Mouse (Mus musculus) layer of hippocampus, postnatal 14 days (tissue): ENCODE data around the gene Fryl. TPM values are rescaled to one million over a fixed set of nuclear protein-coding genes. Genes with fewer than 3 reads are reported as not detected.

Experiments
- DNase-seq, 2 experiments: peaks; one replicate each; pipeline ENCODE4 v3.0.0; 2021 to 2022; ENCODE audit warnings: low spot score in 2 of 2, mixed read lengths in 1 of 2
- long read RNA-seq, 2 experiments: library from polyadenylated mRNA; stranded (forward); transcript quantifications; one replicate each; pipeline ENCODE4 v2.0.0; 2021
- total RNA-seq, 2 experiments: library from RNA; stranded (reverse); gene quantifications; 2 replicates each; pipeline ENCODE4 v1.2.3; 2021

The Fryl gene
- 10 to 100 TPM; 68.4 to 72.2 TPM for total RNA-seq
- long read RNA-seq, experiment 1, partial matches to known transcripts: 1 of 3 reads
- long read RNA-seq, experiment 1, other reads (novel, unspliced or antisense): 2 of 3 reads
- long read RNA-seq, experiment 2, partial matches to known transcripts: 4 of 6 reads
- long read RNA-seq, experiment 2, other reads (novel, unspliced or antisense): 2 of 6 reads

DNA sequence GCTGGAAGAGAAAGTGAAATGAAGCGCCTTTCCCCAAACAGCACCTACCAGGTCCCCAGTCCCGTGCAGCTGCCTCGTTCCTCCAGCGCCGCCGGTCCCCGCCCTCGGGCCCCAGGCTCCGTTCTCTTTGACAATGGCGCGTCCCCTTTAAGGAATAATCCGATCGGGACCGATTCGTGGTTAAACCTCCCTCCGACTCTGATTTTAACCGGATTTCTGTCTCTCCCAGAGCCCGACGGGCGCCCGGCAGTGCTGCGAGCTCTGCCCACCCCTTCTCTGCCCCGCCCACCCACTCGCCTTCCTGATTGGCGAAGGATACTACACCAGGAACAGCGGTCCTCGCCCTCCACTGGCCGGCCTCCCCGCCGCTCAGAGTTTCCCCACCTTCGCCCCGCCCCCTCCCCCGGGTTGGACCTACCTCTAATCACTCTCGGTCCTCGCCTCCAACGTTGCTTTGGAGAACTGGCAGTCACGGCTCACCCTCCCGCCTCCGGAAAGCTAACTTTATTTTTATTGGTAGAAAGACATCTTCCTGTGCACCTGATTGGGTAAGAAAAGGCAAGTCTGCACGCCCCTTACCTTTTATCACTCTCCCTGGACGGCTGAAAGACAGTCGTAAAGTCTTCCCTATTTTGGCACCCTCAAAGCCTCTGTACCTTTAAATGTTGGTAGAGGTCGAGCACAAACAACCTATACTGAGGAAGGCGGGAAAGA is at the start of gene Fryl:
Fryl (minus strand) TSS at position 268 of the 714 bp plus-strand sequence.
- peak; percentile 84 to 97 for DNase-seq

DNA sequence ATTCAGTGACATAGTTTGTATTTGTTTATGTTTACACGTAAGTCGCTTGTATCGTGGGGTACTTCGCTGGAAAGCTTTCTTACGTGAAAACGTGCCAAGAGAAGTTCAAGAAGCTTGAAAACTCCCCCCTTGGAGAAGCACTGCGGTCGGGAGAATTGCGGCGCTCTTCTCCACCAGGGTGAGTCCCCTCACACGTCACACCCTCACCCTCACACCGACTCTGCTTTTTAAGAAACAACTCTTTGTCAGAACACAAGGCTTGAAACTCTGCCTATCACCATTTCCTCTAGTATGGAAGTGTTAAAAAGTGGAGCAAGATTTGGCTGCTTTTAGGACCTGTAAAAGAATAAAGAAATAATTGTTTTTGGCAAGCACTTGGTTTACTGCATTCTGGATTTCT is 48.1 kb upstream of the Fryl start:
- no peak for DNase-seq

DNA sequence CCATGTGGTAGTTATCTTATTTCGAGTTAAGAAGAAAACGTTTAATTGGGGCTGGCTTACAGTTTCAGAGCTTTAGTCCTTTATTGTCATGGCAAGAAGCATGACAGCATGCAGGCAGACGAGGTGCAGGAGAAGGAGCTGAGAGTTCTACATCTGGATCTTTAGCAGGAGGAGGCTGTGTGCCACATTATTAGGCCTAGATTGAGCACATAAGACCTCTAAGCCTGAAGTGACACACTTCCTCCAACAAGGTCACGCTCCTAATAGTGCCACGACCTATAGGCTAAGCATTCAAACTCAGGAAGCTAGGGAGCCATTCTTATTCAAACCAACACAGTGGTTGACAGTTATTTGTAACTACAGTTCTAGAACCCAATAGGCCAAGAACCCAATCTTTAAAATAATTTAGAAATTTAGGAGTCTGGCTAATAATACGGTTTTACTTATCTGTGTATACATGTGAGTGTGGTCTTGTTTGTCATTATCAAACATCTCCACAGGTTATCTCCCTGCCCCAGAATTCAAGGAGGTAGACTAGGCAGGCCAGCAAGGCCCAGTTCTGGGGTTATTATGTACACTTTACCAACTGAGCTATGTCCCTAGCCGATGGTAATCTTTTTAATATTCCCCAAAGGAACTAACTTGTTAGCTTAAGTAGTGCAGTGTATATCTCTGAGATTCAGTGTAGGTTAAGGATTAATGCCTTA is 45.3 kb upstream of the Fryl start:
- no peak for DNase-seq

DNA sequence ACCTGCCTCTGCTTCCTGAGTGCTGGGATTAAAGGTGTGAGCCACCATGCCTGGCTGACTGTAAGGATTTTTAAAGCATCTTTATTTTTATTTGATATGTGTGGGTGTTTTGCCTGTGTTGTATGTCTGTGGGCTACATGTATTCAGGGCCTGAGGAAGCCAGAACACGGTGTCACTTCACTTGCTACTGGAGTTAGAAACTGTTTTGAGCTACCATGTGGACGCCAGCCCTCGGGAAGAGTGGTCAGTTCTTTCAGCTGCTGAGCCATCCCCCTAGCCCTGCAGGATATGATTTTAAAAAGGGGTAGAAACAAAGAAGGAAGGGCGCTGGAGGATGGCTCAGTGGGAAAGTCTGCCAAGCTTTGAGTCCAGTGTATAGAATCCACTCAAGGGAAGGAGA is 39.5 kb upstream of the Fryl start:
- DNase-seq: no peak

DNA sequence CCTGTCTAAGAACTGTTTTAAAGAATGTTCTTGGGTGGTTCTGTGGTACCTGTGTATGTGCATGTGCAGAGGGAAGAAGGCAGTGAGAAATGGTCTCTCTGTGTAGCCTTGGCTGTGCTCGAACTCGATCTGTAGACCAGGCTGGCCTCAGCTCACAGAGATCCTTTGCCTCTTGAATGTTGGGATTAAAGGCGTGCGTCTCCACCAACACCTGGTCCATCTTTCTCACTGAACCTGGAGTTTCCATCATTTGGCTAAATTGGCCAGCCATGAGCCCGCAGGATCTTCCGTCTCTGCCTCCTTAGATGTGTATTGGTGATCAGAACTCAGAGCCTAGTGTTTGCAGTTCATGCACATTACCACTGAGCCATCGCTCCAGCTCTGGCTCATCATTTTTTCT is 38.6 kb upstream of the Fryl start:
- no peak for DNase-seq

DNA sequence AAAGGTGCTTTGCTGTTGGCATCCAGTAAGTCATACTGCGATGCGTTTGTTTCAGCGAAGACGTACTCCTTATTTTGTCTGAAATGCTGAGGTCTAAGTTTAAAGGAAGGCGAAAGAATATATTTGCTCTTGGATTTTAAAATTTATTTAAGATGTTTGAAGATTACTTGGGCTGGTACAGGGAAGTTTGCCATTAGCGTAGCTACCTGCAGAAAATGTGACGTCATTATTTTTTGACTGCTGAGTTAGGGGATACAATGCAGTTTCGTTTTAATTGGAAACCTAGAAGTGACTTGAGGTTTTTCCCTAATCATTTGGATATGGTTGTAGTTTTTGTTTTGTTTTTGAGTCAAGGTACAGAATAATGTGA is 37.0 kb upstream of the Fryl start:
- DNase-seq: no peak

DNA sequence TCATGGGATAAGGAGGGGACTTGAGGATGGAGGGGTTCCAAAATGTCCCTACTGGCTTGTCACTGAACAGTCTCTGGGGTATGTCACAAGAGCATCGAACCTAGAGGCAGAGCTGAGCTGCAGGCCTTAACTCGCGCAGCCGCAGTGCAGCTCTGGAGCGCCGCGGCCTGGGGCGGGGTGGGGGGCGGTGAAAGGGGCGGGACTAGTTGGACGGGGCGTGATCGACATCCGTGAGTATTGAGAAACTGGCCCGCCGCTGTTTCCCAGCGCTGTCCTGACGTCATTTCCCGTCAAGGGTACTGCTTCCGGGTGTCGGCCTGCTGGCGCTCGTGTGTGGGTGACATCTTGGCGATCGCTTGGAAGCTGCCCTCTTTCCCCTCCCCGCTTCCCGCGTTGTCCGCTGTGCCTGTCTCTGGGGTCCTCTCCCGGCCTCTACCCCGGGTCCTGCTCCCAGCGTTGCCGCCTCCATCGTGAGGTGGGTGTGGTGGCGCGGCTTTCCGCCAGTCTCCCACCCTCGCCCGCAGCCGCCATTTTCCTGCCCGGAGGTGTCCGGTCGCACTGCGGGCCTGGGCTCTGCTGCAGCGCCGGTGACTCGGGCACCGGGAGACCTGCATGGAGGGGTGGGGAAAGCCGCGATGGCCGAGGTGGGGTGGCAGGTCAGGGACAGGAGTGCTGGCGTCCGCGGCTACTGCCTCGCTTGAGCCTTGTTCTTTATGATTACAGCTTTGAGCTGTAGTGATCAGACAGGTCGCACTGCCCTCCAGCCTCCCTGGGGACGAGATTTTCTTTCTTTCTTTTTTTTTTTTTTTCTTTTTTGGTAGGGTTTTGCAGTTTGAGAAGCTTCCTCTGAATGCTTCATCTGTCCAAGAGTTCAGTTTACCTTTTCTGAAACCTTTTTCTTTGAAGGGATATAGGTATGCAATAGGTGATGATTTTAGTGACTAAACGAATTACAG is 36.4 kb upstream of the Fryl start, which contains the start of gene Ociad1:
Ociad1 (plus strand) TSS at position 283 of the 956 bp plus-strand sequence.
- peak; percentile 92 to 98 for DNase-seq

DNA sequence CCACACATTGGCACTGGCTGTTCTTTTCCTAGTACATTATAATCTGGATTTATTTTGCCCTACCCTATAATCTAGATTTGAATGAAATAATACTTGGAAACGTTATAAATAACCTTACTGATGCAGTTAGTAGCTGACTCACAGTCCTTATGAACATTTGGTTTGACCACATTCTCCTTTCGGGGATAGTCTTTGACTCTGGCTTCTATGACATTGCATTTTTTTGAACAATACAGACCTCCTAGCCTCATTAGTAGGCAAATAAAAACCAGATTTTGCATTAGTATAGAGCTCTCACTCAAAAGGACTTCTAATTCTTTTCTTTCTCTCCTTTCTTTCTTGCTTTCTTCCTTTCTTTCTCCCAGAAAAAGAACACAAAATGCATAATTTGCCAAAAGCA is 33.5 kb upstream of the Fryl start:
- DNase-seq: no peak

DNA sequence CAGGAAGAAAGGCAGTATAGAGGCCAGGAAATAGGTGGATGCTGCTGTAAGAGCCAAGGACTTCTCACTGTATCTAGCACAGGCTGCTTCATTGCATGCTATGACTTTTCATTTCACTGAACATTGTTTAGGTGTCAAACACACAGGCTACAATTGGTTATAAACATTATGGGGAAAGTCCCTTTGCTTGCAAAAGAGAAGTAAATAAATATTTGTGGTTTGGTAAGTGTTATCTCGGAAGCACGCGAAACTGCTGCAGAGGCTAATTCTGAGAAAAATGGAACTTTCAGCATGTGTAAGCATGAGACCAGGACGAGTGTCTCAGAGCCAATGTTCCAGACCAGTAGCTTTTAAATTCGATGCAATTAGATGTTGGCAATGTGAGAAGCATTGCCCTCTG is 30.2 kb upstream of the Fryl start:
- no peak for DNase-seq

DNA sequence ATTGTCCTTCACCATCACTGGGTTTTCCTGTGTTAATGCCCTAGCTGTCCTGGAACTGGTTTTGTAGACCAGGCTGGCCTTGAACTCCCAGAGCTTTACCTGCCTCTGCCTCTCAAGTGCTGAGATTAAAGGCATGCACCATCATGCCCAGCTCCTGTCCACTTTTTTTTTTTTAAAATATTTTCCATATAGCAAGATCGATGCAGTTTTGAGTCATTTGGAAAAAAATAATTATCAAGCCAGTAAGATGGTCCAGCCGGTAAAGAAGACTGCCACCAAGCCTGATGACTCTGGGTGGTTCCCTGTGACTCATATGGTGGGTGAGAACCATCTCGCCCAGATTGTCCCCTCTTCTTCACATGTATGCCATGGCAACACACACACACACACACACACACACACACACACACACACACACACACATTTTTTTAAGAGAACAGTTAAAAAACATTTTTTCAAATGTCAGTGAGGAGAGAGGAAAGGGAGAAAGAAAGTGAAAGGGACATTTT is 29.1 kb upstream of the Fryl start:
- no peak for DNase-seq

DNA sequence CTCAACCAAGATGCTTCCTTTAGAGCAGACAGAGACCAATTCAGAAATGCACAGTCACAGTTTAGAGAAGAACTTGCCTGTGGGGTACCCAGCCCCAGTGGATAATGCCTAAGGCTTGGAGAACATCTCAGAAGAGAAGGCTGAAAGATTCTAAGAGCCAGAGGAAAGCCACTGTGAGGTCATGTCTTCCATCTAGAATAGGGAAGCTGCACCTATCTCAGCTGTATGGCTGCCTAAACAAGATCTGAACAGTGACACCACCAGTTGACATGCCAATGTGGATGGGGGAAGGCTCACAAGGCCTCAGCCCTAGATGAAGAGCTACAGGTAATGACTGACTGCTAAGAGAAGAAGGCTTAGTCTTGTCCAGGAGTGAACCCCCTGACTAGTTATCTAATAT is 27.6 kb upstream of the Fryl start:
- no peak for DNase-seq

DNA sequence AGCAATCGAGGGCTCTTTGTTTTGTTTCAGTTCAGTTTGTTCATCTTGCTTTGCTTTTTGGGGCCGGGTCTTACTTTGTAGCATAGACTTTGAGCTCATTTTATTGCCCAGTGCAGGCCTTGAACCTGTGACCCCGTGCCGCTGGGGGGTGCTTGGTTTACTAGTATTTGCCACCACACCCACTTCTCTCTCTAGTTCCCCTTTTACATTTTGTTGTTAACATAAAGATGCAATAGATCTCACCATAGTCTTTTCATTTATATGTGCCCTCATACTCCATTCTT is 24.1 kb upstream of the Fryl start:
- no peak for DNase-seq

DNA sequence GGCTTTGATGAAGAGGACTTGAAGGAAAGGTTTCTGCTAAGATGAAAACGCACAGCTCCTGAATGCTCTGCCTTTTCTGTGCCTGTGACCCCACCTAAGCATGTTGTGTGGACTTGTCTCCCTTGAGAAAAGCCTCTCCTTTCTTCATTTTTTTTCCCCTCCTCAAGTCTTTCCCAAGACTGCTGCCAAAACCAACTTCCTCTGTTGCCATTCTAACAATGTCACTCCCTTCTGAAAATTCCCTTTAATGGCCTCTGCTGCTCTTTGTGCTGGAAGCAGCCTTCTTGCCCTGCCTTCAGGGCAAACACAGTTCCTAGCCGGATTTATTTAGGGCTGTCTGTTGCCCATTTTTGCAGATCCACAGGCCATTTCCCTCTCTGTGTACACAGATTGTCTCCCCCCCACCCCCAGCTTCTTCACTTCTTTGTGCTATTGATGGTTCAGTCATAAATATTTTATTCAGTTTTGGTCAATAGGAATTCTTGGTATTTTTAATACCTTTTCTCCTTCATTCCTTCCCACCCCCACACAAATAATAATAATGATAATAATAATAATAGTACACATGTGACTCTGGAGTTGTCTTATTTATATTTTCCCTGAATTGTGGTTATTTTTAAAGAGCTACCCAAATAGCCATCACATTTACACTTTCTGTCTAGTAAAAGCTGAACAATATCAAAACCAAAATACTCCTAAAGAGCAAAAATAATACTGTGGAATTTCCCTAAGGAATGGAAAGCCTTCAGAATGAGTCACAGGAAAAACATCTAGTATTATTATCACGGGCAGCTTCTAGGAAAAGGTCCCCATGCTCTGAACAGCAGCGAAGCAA is 23.5 kb upstream of the Fryl start:
- no peak for DNase-seq

DNA sequence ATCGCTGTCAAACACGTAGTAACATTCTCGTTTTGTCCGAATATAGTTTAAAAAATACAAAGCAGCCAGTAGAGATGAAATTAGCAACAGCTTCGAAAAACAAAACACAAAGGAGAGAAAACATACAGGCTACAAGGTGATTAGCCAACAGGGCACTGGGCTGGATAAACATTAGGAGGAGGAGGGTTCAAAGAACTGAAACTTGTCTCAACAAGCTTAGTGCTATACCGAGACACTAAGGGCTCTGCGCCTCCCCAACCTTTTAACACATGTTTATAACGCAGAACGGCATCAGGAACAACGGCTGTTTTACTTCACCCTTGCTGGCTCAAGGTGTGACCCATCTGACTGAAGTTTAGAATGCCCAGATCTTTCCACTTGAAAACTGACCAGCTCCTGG is 22.8 kb upstream of the Fryl start:
- DNase-seq: no peak

DNA sequence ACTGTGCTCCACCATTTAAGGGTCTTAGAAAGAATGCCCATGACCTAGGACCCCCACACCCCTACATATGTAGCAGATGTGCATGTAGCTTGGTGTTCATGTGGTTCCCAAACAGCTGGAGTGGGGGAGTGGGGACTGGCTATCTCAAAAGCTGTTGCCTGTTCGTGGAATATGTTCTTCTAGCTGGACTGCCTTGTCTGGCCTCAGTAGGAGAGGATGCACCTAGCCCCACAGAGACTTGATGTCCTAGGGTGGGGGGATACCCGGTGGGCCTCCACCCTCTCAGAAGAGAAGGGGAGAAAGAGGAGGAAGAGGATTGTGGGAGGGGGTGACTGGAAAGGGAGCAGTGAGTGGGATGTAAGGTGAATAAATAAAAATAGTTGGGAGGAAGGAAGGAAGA is 18.5 kb upstream of the Fryl start:
- no peak for DNase-seq

DNA sequence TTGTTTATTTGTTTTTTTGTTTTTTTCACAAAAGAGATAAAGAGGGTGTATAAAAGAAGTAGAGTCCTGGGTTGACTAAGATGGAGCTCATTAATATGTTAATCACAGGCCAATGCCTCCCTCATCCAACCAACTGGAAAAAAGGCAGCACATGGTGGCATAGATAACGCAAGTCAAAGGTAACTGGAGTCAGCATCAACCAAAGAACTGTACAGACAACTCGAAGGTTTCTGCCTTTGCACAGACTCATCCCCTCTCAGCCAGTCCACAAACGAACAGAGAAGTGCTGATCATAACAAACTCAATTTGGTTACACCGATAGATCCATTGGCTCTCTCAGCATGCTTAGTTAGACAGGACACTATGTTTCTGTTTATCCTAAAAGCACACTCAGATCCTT is 16.8 kb upstream of the Fryl start:
- DNase-seq: no peak

DNA sequence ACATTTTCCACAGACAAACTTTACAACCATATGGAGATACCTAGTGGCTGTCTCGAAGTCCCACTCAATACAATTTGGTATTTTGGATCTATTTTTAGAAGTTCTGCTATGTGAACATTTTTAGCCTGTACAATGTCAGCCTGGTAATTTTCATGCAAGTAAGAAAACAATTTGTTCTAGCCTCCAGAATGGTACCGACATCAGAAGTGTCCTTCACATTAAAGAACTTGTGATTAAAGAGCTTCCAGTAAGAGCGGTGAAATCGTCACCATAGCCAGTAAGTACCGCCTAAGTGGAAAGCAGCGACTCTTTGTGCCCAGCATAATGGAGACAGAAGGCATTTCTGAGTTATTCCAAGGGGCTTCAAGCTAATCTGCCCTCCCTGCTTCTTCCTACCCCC is 14.2 kb upstream of the Fryl start:
- DNase-seq: no peak

DNA sequence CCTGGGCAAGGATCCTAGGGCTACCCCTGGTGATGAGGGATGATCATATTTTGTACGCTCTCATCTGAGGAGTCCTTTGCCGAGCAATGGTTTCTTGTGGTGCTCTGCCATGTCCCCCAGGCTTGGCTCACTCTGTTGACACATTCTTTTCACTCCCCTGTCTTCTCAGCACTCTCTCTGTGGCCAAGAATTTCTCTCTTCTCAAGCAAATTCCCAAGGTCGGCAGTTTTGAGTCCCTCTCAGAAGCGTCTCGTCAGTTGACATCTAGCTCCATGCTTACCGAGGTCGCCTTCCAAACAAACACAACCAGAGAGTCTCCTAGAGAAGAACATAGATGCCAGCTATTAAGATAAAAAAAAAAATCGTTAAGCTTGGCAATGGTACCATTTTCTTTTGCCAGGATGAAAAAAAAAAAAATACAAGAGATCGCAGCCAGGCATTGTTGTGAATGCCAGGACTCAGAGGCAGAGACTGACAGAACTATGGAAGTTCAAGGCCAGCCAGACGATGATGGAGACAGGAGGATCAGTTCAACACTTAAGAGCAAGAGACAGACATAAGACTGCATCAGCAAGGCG is 12.3 kb upstream of the Fryl start:
- no peak for DNase-seq

DNA sequence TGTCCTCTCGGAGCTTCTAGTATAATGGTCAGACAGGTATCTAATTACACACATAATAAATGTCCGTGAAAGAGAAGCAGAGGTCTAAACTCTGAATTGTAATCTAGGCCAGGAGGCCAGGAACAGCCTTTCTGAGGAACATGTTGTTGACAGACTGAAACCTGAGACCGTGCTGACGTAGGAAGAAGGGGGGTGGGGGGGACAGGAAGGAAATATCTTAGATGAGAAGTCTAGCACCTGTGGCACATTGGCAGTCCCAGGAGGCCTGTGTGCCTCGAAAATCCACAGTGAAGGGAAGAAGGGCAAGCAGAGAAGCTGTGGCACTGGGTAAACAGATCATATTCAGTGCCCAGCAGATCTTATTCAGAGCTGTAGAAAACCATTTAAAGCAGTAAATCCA is 9.0 kb upstream of the Fryl start:
- DNase-seq: no peak

DNA sequence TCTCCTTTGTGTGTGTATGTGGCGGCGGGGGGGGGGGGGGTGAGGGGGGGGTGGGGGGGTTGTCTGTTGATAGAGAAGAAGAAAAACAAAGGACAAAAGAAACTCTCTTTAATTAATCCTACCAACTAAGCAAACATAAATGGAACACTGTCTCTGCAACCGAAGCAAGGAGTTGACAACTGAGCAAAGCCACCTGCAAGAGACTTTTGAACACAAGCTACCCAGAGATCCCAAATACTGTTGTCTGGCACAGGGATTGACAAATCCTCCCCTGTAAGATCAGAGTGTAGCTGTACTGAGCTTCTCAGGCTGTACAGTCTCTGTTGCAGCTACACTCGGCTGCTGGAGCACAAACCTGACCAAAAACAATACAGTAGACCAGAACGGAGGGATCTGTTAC is 7.7 kb upstream of the Fryl start:
- DNase-seq: no peak
